Mouse (Mus musculus) megakaryocyte progenitor cell, adult 5-6 weeks (primary cell): ENCODE data around the gene Emb. TPM values are rescaled to one million over a fixed set of nuclear protein-coding genes. Genes with fewer than 3 reads are reported as not detected.
A peak's percentile ranks its signal among the peaks of the same experiment; 100 is the strongest.

Source experiments
- ATAC-seq: replicated peaks from 2 replicates; pipeline ENCODE4 v1.8.0; 2016; ENCODE audit warnings: mild to moderate bottlenecking, moderate TSS enrichment, inconsistent platforms; ENCODE audit not compliant: poor library complexity
- total RNA-seq, 2 experiments: library from RNA; stranded (forward) in 1 of 2; stranded (reverse) in 1 of 2; fragments of 157-497, 149-512 nt in 1 of 2; fragments of 200-1000 nt in 1 of 2; gene quantifications; 2 replicates each; pipeline versions ENCODE4 v1.2.3 to v1.2.4; 2015 to 2017

Emb gene
- total RNA-seq, 2 experiments from 2014 or later, result 420 to 572 TPM

DNA sequence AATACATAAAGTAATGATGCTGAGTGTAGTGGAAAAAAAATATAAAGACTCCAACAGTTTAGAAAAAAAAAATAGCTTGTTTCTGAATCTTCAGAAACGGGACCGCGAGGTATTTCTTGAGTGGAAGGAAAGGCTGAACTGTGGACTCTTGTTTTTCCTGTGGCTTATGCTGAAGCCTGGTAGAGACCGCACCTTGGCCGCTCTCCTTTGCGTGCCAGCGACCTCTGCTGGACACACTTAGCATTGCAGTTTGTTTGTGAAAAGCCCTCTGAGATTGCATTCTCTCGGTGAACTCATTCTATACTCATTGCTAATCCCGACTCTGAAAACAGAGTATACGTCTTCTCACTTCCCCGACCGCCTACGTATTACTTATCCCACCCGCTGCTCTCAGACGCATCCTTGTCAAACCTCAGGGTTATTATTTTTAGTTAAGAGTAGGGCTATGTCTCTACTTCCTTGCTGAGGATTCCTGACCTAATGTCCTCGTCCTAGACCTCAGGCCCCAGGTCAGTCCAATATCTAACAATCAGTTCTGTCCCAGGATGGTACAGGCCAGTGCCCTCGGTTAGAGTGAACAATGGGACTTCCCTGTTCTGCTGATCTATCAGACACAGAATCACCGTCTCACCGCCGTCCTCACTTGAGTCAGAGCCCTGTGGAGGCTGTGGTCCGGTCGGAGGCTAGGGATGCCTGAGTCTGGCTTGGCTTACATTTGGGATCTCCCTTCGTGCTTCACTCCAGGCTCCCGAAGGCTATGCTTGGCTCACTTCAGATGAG is 103.3 kb downstream of the Emb start:
- ATAC-seq, result peak; percentile 99

Other genes with a start within 250 kb of the Emb start
- 148 and 167 TPM in 2 replicates for gene Parp8, start 183.0 kb upstream of the Emb start, total RNA-seq (2015)
- gene Parp8, start 183.0 kb upstream of the Emb start, total RNA-seq (2017), result 89.5 and 104 TPM in 2 replicates
- gene Gm17509, start 12.5 kb downstream of the Emb start, total RNA-seq (2015), result 0.12 and 0.34 TPM in 2 replicates
- 0.25 and 0.74 TPM in 2 replicates for gene Gm17509, start 12.5 kb downstream of the Emb start, total RNA-seq (2017)